Mouse (Mus musculus) macrophage (primary cell): ENCODE measurements around the gene Asic3. TPM values are rescaled to one million over a fixed set of nuclear protein-coding genes. Genes with fewer than 3 reads are reported as not detected.
"Not testable (repeated sequence)": the region's sequence is repeated elsewhere in the genome, so short reads cannot be mapped to it uniquely, and the experiment has no call there.

Source experiments
- H3K27ac ChIP-seq: fragments of 350-480 bp; formaldehyde crosslinking; 2 replicates; pipeline ENCODE4 v1.9.0; 2021
- H3K36me3 ChIP-seq: fragments of 350-480 bp; formaldehyde crosslinking; 2 replicates; pipeline ENCODE4 v1.9.0; 2021; ENCODE audit errors: inconsistent target
- H3K4me3 ChIP-seq: fragments of 350-480 bp; formaldehyde crosslinking; 2 replicates; pipeline ENCODE4 v1.9.0; 2021; ENCODE audit errors: inconsistent target
- H3K79me2 ChIP-seq: fragments of 350-480 bp; formaldehyde crosslinking; 2 replicates; pipeline ENCODE4 v1.9.0; 2021; ENCODE audit errors: inconsistent target
- WGBS: methylation state at CpG from one replicate; pipeline ENCODE4 v1.1.7; 2026; ENCODE audit warnings: inconsistent platforms; ENCODE audit not compliant: missing documents; 5-methylcytosine and 5-hydroxymethylcytosine counted together
- polyA plus RNA-seq: library from polyadenylated mRNA; stranded (reverse); fragments of 250-400 nt; gene quantifications from 3 replicates; pipeline ENCODE4 v1.2.4, GENCODE M21; 2018; ENCODE audit warnings: inconsistent platforms

Gene Asic3
- polyA plus RNA-seq, 1 experiment from 2014 or later = not detected

DNA sequence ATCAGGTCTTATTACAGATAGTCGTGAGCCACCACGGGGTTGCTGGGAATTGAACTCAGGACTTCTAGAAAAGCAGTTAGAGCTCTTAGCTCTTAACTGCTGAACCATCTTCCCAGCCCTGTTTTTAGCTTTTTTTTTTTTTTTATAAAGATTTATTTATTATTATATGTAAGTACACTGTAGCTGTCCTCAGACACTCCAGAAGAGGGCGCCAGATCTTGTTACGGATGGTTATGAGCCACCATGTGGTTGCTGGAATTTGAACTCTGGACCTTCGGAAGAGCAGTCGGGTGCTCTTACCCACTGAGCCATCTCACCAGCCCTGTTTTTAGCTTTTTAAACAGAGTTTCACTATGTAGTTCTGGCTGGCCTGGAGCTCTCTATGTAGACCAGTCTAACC, 16.9 kb upstream of the Asic3 start:
- WGBS = 88% methylated on average over 6 of the region's 6 CpGs

DNA sequence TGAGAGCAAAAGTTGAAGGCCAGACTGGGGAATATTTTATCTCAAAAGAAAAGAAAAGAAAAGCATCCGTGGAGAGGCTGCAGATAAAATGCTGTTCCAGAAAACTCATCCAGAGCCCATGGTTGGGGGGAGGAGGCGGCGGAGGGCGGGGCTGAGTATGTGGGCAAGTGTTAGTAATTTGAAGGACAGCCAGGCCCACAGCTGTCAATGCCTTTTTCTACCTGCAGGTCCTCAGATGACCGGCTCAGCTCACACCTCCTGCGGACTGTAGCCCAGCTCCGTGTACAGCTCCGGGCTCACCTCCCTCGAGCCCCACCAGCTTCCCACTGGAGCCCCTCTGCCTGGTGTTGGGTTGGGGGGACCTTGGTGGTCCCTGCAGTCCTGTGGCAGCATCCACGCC, 13.5 kb upstream of the Asic3 start:
- 92% methylated on average over 10 of the region's 10 CpGs for WGBS
- no peak overlapping the region for H3K27ac ChIP-seq
- H3K79me2 ChIP-seq = no peaks in the 10 kb centered on the region; the same call in 1 of the 2 replicates
- no peak overlapping the region for H3K4me3 ChIP-seq
- H3K36me3 ChIP-seq = peaks cover 12% of the 10 kb centered on the region; the same call in 1 of the 2 replicates

More for the DNA sequence above, 16.9 kb upstream of the Asic3 start:
- not testable (repeated sequence) for H3K79me2 ChIP-seq, H3K27ac ChIP-seq, H3K36me3 ChIP-seq, H3K4me3 ChIP-seq

- no peak overlapping the region for H3K27ac ChIP-seq
- no peaks in the 10 kb centered on the region for H3K79me2 ChIP-seq
- peaks cover 12% of the 10 kb centered on the region; the same call in 1 of the 2 replicates for H3K36me3 ChIP-seq
- H3K4me3 ChIP-seq = no peak overlapping the region
- WGBS = 97% methylated on average over 11 of the region's 11 CpGs
These were observed 12.8 kb upstream of the Asic3 start for GRCm38 (mm10) chr5:24400362-24400761.

DNA sequence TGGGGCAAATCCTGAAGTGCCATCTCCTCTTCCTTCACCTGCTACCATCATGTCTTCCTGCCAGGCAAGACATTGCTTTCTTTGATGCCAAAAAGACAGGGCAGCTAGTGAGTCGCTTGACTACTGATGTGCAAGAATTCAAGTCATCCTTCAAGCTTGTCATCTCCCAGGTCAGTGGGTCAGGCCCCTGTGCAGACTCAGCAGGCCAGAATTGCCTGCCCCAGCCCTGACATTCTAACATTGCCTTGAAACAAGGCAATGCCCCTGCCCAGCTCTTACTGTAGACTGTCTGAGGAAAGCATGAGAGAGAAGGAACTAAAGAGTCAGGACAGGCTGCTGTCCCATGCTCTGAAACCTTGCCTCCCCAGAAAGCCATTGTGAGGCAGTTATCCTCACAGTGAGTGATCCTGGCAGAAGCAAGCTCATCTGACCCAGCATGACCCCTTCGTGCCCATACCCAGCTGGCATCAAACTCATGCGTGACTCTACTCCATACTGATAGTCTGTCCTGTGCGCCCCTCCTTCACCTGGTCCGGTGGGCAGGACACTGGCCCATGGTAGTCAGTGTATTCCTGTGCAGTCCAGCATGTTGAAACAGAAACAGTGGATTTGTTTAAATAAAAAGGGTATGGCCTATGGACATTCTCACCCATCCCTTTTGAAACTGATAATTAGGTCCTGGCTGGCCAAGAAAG, 12.1 kb upstream of the Asic3 start:
- no peak overlapping the region for H3K27ac ChIP-seq
- no peaks in the 10 kb centered on the region for H3K79me2 ChIP-seq
- peaks cover 12% of the 10 kb centered on the region; the same call in 1 of the 2 replicates for H3K36me3 ChIP-seq
- no peak overlapping the region for H3K4me3 ChIP-seq
- WGBS = 95% methylated on average over 5 of the region's 5 CpGs

- peaks cover 17% of the 10 kb centered on the region; the same call in 1 of the 2 replicates for H3K36me3 ChIP-seq
- H3K79me2 ChIP-seq = no peaks in the 10 kb centered on the region
- H3K4me3 ChIP-seq = no peak overlapping the region
- WGBS = 97% methylated on average over 9 of the region's 9 CpGs
- H3K27ac ChIP-seq = no peak overlapping the region
These were observed 11.2 kb upstream of the Asic3 start for GRCm38 (mm10) chr5:24401969-24402368.

DNA sequence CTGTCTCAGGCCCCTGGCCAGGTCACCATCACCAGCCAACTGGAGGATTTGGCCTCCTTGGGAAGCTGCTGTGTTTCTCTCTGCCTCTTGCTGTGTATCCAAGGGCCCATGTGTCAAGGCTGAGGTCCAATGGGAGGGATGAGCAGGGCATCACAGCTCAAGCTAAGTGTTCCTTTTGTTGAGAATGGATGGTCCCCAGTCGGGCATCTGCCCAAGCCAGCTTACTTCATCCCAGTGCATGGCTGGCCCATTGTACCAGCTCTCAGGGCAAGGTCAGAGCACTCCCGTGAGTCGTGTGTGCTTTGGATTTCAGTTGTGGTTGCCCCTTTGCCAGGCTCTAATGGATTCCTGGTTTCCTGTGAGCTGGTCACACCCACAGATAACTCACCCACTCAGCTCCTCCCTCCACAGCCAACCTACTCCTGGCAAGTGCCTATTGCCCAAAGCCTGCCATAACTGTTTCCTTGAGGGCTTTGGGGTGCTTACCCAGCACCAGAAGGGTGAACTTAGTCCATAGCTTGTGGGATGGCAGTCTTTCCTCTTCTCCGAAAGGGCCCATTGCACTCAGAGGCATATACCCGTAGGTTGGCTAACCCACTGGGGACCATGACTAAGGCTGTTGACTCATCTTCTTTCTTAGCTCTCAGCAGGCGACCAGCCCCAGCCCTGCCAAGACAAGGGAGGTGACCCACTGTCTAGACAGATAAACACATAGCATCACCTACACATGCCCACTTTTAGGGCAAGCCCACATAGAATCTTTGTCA, 8.4 kb upstream of the Asic3 start:
- Histone ChIP-seq H3K79me2 (no peaks in the 10 kb centered on the region), H3K36me3 (peaks cover 25% of the 10 kb centered on the region; the same call in 1 of the 2 replicates), H3K27ac (no peak overlapping the region), H3K4me3 (no peak overlapping the region)
- 67% methylated on average over 6 of the region's 6 CpGs for WGBS

GRCm38 (mm10) chr5:24405389-24405876, 7.8 kb upstream of the Asic3 start:
- 95% methylated on average over 3 of the region's 3 CpGs for WGBS
- Histone ChIP-seq H3K36me3 (peaks cover 25% of the 10 kb centered on the region; the same call in 1 of the 2 replicates), H3K79me2 (no peaks in the 10 kb centered on the region), H3K27ac (no peak overlapping the region), H3K4me3 (no peak overlapping the region)

- Histone ChIP-seq H3K27ac (no peak overlapping the region), H3K79me2 (no peaks in the 10 kb centered on the region), H3K4me3 (no peak overlapping the region), H3K36me3 (peaks cover 13% of the 10 kb centered on the region; the same call in 1 of the 2 replicates)
- 96% methylated on average over 13 of the region's 13 CpGs for WGBS
These were observed 4.5 kb upstream of the Asic3 start for GRCm38 (mm10) chr5:24408651-24409050.

DNA sequence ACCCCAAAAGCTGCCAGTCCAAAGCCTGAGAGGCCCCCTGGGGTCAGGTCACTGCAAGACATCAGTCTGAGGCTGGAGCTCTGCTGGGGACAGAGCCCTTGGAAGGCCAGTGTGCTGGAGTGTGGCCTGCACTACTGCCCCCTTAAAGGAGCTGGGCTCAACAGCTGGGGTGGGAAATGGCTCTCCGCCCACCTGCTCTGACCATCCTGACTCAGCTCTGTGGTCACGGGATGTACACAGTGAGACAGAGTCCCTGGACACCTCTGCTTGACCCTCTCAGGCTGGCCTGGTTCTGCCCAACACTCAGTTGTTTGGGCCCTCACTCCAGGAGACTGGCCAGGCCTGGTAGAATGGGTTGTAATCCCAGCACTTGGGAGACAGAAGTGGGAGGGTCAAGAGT, 3.7 kb upstream of the Asic3 start:
- H3K4me3 ChIP-seq = no peak overlapping the region
- H3K79me2 ChIP-seq = no peaks in the 10 kb centered on the region
- H3K27ac ChIP-seq = no peak overlapping the region
- WGBS = 100% methylated on average over 2 of the region's 2 CpGs
- H3K36me3 ChIP-seq = peaks cover 13% of the 10 kb centered on the region; the same call in 1 of the 2 replicates

DNA sequence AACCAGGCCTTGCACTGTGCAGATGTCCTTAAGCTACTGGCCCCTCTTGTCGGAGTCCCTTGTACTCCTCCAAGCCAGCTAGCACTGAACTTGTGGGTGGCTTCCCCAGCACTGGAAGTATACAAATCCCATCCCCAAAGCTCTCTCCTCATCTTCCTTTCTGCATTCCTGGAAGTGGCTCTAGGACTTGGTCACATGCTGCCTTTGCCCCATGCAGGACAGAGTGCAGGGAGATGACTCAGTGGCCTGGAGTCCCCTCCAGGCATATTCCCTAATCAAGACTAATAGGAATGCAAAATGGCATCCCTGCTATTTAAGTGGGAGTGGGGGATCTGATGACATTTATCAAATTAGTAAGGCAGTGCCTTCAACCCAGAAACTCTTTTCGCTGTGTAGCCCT, 1.1 kb upstream of the Asic3 start:
- 96% methylated on average over 2 of the region's 2 CpGs for WGBS
- Histone ChIP-seq H3K79me2 (no peaks in the 10 kb centered on the region), H3K36me3 (0 out of 2 replicates have a peak, but pooled peaks cover 8% of the 10 kb centered on the region), H3K27ac (no peak overlapping the region), H3K4me3 (no peak overlapping the region)

DNA sequence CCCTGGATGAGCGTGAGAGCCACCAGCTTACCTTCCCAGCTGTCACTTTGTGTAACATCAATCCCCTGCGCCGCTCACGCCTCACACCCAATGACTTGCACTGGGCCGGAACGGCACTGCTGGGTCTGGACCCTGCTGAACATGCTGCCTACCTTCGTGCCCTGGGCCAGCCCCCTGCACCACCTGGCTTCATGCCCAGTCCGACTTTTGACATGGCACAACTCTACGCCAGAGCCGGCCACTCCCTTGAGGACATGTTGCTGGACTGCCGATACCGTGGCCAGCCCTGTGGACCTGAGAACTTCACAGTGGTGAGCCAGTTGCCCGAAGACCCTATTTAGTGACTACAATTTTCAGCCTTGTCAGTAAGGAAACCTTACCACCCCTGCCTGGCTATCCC, 746 bp downstream of the Asic3 start:
- H3K4me3 ChIP-seq = no peak overlapping the region
- H3K27ac ChIP-seq = no peak overlapping the region
- WGBS = 90% methylated on average over 13 of the region's 13 CpGs
- peaks cover 6% of the 10 kb centered on the region; the same call in 1 of the 2 replicates for H3K36me3 ChIP-seq
- no peaks in the 10 kb centered on the region for H3K79me2 ChIP-seq

- Histone ChIP-seq H3K4me3 (no peak overlapping the region), H3K79me2 (no peaks in the 10 kb centered on the region), H3K27ac (no peak overlapping the region), H3K36me3 (peaks cover 28% of the 10 kb centered on the region; the same call in 1 of the 2 replicates)
- WGBS = 15% methylated on average over 21 of the region's 21 CpGs
These were observed 3.1 kb downstream of the Asic3 start for GRCm38 (mm10) chr5:24416222-24416736.

DNA sequence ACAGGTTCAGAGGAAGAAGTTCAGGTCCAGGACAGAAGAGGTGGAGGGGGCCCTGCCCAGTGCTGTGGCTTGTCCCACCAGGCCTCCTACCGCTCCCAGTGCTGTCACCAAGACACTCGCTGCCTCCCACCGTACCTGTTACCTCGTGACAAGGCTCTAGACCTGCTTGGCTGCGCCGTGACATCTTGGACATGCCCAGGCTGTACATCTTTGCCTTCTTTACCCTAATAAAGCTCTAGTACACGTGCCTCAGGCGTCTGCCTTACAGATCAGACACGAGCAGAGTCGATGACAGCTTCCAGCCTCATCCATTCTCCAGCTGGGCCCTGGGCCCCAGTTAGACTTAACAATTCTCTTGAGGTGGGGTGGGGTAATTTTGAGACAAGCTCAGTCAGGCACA, 4.4 kb downstream of the Asic3 start:
- H3K36me3 ChIP-seq = peaks cover 28% of the 10 kb centered on the region; the same call in 1 of the 2 replicates
- H3K27ac ChIP-seq = no peak overlapping the region
- no peaks in the 10 kb centered on the region for H3K79me2 ChIP-seq
- WGBS = 96% methylated on average over 10 of the region's 10 CpGs
- H3K4me3 ChIP-seq = no peak overlapping the region

- Histone ChIP-seq H3K27ac (no peak overlapping the region), H3K79me2 (peaks cover 1% of the 10 kb centered on the region; the same call in 1 of the 2 replicates), H3K4me3 (no peak overlapping the region), H3K36me3 (peaks cover 28% of the 10 kb centered on the region; the same call in 1 of the 2 replicates)
- 93% methylated on average over 9 of the region's 9 CpGs for WGBS
These were observed 7.2 kb downstream of the Asic3 start for GRCm38 (mm10) chr5:24420381-24420780.
